Mouse (Mus musculus): ENCODE data around the gene Bri3.

The Bri3 gene

DNA sequence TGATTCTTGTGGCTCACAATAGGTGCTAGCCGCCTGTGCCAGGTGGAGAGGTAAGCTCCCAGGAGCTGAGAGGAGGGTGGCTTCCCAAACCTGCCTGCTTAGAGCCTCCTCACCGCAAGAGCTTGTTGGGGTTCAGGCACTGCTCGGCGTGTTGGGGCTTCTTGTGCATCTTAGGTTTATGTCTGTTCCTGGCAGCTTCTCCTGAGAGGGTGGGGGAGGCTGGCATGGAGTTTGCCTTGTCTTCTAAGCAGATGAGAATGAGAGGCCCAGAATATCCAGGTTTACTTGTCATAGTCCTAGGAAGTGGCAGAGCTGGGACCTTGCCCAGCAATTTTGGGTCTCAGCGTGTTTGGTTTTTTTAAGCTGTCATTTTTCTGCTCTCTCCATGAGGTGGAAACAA, 17.6 kb downstream of the Bri3 start:
- DNase-seq (ENCODE audit: low read depth, low spot score): no peak

DNA sequence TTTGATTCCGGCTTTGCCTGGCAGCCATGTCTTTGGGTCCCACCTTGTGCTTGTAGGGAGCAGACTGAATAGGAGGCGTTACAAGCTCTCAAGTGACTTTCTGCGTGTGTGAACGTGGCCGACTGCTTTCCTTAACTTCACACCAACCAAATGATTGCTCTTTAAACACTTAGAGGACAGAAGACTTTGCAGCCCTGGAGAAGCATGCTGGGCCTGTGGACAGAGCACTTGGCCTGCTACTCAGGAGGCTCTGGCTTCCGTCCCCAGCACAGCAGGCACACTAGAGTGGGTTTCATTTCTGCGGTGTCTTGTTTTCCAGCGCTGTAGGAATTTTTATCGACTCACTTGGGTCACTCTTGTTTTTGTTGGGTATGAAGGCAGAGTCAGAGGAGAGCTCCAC, 18.8 kb downstream of the Bri3 start:
- DNase-seq (ENCODE audit: low read depth, low spot score): no peak

DNA sequence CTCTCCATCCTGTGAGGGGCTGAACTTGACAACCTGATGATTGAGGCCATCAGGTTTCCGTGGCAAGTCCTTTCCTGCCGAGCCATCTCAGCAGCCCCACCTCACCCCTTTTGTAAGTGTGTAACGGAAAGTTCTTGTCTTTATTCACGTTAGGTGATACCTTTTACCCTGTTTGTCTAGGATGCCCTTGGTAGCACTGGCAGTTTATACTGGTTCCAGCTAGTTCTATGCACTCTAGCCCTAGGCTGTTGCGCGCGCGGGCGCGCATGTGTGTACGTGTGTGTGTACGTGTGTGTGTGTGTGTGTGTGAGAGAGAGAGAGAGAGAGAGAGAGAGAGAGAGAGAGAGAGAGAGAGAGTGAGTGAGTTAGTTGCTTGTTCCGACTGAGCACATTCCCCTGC, 19.3 kb downstream of the Bri3 start:
- DNase-seq (ENCODE audit: low read depth, low spot score): no peak

DNA sequence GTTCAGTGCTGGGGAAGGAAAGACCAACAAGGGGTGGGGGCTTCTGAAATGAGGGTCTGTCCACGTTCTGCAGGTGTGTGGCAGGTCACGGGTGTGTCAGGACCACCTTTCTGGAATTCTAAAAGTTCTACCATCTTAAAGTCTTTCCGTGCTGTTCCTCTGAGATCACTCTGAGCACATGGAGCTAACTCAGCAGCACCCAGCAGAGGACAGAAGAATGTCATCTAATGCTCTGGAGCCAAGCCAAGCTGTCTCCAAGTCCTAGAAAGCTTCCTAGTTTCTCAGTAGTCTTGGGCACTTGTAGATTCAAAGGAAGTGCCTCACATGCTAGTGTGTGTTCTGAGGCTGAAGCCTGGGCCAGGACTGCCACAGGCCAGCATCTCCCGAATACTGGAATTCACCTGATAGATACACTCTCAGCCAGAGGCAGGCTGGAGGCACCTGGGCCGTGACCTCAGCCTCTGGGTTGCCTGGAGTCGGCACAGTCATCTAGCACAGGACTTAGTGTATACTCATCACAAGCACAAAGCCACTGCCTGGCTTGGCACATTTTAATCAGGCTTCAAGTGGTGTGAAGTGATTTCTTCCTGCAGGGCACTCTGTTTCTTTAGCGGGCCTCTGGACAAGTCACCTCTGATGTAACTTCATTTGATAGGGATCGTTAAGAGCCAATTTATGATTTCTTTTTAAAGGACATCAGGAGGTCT, 23.5 kb downstream of the Bri3 start:
- no peak for DNase-seq (ENCODE audit: low read depth, low spot score)

DNA sequence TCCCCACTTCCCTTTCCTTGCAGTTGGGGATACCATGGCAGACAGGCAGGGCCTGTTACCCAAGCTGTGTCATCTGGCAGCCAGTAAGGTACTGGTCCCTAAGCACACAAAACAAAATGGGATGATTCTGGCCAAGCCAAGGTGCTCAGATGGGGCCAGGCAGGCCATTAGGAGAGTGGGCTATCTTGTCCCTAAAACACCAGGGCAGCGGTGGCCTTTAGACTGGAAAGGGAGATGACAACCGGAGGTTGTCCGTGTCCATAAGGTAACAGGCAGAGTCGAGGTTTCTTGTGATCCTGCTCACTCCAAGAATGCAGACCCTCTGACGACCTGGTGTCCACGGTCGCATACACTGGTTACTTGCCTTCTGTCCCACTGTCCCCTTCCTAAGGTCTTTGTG, 25.7 kb downstream of the Bri3 start:
- DNase-seq (ENCODE audit: low read depth, low spot score): no peak

DNA sequence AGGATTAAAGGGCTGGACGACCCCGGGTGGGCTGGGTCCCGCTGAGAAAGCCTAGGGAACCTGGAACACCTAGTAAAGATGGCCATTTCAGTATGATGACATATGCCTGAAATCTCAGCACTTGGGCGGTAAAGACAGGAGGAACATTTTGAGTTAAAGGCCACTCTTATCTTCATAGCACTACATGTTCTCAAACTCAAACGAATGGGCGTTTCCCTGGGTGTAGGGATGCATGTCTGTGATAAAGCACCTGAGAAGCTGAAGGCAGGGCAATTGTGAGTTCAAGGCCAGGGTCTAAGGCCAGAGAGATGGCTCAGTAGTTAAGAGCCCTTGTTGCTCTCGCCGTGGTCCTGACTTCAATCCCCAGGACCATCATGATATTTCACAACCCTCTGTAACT, 26.2 kb downstream of the Bri3 start:
- no peak for DNase-seq (ENCODE audit: low read depth, low spot score)

DNA sequence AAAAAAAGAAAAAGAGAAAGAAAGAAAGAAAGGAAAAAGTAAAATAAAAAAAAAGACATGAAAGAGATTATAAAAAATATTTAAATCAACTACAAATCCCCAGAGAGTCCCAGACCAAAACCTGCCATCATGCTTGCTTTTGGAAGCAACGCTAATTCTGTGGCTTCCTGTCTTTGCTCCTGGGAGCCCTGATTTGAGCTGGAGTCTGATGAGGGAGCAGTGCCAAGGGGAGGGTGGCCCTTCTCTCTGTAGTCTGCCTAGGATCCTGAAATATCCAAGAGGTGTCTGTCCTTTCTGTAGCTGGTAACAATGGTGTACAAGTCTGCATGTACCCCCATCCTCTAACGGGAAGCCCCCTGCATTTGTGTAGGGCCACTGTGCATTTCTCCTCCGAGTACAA, 26.9 kb downstream of the Bri3 start:
- no peak for DNase-seq (ENCODE audit: low read depth, low spot score)

DNA sequence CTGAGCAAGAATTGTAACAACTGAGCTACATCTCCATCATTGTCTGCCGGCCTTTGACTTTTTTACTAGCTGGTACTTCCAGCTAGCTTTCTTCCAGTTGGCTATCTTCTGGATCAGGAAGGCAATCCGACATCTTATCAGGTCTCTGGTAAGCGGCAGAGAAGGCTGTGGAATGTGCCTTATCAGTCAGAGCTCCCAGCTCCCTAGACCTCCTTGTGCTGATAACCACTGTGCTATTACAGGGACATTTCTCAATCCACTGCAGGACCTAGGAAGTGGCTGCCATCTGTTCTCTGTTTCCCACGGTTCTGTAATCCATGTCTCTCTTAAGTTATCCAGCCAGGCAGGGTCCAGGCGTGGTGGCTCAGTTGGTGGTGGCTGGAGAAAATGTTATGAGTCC, 27.5 kb downstream of the Bri3 start:
- no peak for DNase-seq (ENCODE audit: low read depth, low spot score)

DNA sequence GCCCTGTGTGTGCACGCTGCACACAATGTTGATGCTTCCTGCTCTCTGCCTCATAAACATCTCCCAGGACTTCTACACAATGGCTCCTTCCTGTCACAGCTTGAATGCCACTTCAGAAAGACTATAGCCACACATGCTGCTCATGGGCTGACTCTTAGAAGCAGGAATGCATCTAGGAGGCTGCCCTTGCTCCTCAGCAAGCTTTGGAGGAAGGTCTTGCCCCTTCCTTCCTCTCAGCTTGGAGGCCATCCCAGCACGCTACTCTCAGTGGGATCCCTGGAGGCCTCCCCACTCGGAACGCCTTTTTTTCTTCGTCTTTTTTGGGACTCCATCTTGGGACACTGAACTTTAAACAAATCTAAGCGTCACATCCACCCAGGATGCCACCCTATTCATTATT, 30.7 kb downstream of the Bri3 start:
- no peak for DNase-seq (ENCODE audit: low read depth, low spot score)

DNA sequence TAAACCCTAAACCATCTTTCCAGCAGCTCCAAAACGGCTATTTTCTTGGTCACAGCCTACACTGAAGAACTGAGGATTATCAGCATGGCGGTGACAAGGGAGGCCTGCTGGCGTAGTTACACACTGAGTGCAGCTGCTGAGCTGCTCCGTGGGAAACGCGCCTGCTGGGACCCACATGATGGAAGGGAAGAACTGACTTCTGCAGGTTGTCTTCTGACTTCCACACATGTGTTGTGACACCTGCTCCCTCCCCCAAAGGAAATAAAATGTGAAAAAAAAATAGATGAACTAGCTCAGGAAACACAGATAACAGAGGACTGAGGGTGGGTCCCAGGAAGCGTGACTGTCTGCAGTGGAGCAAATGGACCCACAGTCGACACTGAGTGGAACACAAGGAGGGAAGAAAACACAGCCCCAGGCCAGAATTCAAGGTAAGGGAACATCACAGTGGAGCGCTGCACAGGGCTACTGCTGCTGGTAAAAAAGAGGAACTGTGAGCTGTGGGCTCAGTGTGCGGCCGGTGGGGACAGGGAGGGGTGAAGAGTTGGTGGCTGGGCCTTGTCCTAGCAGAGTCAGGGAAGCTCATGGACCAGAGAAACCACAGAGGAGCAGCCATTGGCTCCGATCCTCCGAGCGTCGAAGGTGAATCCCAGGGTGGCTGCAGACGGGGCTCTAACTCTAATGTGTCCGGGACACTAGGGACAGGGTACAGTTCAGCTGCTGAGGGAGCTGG, 32.8 kb downstream of the Bri3 start:
- DNase-seq (ENCODE audit: low read depth, low spot score): no peak

DNA sequence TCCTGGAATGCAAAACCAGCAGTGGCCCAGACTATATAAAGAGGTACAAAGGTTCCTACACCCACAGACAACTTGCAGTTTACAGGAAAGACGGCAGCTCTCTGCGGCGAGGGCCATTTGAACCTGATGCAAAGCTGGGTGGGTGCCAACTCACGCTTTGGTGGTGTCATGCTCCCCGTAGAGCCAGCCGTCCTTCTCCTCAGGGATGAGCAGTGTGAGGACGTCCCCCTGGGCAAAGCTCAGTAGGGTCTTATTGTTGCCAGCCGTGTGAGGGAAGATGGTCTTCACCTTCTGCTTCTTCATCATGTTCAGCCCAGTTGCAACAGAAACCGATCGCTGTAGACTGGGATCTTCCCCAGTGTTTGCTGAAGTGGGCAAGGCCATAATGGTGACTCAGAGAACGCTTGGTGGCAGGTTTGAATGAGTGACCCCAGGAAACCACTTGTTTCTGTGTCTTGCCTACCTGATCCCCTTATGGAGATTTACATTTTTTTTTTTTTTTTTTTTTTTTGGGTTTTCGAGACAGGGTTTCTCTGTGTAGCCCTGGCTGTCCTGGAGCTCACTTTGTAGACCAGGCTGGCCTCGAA, 34.2 kb downstream of the Bri3 start:
- no peak for DNase-seq (ENCODE audit: low read depth, low spot score)

DNA sequence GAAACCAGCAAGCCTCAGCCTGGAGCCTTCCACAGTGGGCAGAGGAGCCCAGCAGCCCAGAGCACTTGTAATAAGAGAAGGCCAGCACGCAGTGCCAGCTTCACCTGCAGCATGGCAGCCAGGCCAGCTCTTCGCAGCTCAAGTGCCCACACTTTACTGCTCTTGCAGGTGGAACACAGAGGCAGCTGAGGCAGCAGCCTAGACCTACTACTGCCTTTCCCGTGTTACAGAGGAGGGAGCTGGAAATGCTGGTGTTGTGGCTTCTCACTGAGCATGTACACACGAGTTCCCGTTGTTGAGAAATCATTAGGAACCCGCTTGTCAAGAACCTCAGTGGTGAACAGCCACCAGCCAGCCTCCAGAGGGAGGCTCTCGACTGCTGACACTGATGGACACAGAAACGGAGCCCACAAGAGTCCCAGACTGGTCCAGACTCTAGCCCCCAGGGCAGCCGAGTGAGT, 34.9 kb downstream of the Bri3 start:
- no peak for DNase-seq (ENCODE audit: low read depth, low spot score)

DNA sequence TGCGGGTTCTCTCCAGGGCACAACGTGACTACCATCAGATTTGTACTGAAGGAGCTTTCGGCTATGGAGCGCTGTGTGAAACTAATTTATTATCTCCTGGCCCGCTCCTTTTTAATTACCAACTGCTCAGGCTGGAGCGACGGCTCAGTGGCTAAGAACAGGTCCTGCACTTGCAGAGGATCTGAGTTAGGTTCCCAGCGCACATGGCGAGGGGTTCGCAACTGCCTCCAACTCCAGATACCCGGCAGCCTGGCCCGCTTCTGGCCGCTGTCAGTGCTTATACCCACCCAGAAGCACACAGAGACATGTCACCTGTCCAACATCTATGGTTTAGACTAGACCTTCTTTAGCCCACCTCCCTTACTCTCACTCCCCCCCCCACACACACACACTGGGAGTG, 35.7 kb downstream of the Bri3 start:
- DNase-seq (ENCODE audit: low read depth, low spot score): no peak

DNA sequence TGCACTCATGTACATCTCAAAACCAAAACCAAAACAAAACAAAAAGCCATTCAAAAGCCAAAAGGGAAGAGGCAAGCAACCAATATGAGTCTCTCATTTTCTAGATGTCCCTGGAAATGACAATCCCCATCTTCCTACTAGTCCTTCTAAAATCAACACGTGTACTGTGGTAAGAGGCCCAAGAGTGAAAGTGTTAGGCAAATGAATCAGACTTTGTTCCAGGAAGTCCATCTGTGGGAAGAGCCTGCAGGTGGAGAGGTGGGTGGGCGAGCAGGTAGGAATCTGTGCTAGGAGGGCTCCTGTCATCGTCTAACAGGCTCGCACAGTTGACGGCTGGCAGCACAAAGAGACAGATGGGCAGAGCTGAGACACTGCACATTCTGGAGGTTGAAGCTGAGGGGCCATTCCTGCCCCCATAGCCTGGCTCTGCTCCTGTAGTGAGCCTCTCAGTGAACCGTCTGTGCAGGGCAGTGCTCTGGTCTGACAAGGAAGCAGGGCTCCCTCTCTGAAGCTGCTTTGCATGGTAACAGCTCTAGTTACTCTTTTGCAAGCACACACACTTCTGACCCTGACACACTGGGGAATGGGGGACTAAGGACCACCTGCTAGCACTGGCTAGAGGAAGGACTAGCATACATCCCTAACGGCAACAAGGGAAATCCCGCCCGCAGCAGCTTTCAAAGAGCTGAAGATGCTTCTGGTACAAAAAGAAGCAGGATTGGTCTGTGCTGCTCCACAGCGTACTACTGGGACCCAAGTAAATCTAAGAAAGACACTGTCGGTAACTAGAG, 38.4 kb downstream of the Bri3 start:
- DNase-seq (ENCODE audit: low read depth, low spot score): no peak

DNA sequence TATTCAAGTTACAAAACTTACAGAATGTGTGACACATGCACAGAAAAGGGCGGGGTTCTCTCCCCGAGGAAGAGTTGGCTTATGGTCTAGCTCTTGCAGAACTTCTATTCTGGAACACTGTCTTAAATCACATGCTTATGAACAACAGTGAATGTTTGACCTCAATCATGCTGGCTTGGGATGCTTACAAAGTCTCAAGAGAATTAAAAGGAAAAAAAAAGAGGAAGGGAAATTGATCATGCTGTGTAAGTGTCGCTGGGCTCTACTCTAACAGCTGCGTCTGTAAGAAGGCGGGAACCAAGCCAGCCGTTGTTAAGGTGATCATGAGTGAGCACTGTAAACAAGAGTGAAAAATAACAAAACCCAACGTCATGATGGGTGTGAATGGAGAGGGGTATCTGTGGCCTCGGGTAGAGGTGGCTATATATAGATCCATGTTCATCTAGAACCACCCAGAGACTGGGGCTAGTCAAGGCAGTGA, 39.4 kb downstream of the Bri3 start:
- no peak for DNase-seq (ENCODE audit: low read depth, low spot score)

DNA sequence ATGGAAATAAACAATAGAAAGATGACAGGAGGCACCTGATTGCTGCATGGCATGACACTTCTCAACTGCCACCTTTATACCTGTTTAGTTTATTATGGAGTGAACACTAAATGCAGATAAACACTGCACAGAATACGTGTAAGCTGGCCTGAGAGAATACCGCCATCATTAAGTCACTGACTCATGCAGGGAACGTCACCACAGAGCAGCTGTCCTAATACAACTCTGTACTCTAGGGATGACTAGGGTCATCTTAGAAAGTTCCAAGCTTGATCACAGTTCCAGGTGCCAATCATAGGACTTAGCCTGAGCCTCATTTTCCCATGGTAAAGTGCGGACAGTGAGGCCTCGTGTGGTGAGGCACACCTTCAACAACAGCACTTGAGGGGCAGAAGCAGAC, 40.4 kb downstream of the Bri3 start:
- no peak for DNase-seq (ENCODE audit: low read depth, low spot score)

DNA sequence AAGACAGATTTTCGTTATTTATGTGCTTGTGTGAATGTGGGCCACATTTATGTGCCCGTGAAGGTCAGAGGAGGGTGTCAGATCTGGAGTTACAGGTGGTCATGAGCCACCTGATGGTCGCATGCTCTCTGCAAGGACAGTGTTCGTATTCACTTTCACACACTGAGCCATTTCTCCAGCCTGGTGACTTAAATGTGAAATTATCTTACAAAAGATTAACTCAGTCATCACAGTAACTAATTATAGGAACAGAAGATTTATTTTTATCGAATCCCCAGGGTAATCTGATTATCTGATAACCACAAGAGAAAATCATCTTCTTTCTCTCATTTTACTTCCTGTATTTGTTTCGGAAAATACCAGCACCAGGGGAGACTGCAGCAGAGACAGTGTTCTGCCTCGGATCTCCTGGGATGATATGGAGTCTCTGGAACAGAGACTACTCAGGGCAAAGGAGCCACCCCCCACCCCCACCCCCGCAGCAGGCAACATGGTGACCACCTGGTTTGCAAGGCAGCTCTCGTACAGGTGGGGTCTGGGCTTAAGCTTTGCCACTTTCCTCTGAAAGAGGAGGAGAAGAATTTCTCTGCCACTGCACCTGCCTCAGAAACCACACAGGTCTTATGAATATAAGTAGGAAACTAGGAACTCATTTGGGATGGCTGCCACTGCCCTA, 42.5 kb downstream of the Bri3 start:
- DNase-seq (ENCODE audit: low read depth, low spot score): no peak

DNA sequence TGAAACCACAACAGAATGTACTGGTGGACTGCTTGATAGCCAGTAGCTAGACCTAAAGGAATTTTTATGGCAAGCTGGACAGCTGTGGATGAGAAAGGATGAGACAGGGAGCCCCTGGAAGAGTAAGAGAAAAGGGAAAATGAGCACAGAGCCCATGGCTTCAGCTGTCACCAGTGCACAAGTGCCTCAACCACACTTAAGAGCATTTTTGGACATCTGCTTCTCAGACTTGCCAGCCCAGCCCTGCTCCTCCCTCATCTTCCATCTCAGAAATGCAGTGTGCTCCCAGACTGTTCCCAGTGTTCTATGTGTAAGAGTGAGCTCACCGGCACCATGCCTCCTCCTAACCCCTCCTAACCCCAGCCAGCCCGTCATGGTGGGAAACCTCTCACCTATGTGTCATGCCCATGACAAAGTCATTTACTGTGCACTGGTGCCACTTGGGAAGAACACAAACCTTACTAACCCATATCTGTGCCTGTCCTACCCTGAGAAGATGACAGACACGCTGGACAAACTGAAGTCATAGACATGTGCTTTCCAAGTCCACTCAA, 43.1 kb downstream of the Bri3 start:
- no peak for DNase-seq (ENCODE audit: low read depth, low spot score)

DNA sequence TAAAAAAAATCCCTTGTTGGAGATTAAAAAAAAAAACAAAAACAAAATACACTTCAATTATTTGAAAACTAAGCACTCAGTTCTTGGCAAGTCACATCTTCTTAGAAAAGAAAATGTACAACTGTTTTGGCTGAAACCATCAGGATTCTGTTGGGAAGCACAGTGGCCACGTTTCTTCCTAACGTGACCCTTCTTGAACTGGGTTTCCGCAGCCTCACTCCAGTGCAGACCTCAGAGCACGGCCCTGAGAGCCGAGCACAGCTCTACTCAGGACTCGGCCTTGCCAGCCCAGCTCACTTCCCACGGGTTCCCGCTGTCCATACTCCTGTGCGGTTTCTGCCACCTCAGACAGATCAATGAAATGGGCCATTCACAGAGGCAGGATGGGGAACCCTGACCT, 44.2 kb downstream of the Bri3 start:
- DNase-seq (ENCODE audit: low read depth, low spot score): no peak

DNA sequence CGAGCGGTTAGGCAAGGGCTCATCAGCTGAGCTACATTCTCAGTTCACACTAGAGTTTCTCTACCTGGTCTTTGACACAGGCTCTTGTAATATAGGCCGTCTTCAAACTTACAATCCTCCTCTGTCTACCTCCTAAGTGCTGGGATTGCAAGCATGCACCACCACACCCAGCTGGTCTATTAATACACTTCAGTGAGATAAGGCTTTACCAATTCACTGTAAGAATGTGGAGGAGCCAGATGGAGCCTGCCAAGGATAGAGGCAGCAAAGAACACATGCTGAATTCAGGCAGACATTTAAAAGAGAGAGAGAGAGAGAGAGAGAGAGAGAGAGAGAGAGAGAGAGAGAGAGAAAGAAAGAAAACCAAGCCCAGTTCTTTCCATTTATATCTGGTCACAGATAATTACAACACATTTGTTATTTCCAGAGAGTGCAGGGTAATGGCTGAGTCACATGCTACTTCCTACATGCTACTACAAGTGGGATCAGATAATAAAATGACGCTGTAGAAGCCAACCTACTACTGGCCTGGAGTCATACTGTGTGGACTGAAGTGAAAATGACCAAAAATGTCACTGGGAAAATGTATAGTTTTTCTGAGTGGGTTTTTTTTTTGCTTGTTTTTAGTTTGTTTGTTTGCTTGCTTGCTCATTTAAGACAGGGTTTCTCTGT, 45.7 kb downstream of the Bri3 start:
- DNase-seq (ENCODE audit: low read depth, low spot score): no peak

DNA sequence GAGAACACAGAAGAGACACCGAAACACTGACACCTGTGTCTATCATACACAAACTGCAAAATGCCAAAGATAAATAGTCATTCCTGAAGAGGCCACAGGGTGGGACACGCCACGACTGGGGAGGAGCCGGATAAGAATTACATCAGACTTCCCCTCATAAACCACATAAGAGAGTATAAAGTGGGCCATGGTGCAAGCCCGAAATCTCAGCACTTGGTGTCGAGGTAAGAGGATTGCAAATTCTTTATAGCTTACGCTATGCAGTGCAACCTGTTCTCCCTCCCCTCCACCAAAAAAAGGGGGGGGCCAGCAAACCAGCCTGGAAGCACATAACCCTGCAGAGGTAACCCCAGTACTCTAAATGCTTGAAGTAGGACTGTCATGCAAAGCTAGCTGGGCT, 50.7 kb downstream of the Bri3 start:
- DNase-seq (ENCODE audit: low read depth, low spot score): no peak
